ENCODE assay signal across 11 mouse cellular contexts in the genomic region with DNA sequence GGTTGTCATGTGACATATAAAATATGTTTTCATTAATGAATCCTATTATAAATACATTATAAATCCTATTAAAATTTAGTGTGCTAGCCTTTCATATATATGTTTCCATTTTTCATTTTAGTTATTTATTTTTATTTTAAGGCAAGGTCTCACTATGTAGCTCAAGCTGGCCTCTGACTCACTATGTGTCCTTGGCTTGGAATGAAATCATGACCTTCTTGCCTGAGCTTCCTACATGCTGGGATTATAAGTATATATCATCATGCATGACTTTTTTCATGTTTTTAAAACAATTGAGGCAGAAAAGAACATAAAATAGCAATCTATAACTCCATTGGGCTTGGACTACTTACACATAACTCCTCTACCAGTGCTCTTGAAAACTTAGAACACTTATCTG. TPM values are rescaled to one million over a fixed set of nuclear protein-coding genes. Genes with fewer than 3 reads are reported as not detected.
"Had no signal": no experiment of that assay in that cellular context is flagged by ENCODE, and none has a peak within 500 bp of the region (broad histone marks: within the 10 kb centered on the region; RNA-seq: fewer than 3 reads in every experiment).

No protein-coding gene starts in this region.

- DNase-seq: liver, postnatal 0 days; lung, adult 2 months; lung, postnatal 14 days; lung, postnatal 36 days; right cerebral cortex, postnatal 14 days; thymus, adult 2 months; thymus, postnatal 25 days; thymus, postnatal 4 days had no signal

RNA-seq across cellular contexts. Expression of a gene that starts 52.4 kb away (rescaled TPM):
- total RNA-seq: megakaryocyte progenitor cell, adult 5-6 weeks; midbrain, postnatal 0 days; monocyte, adult 5-6 weeks had no signal
